Mouse (Mus musculus) gonadal fat pad, adult 2 months (tissue): ENCODE measurements around the gene Tbcc. TPM values are rescaled to one million over a fixed set of nuclear protein-coding genes. Genes with fewer than 3 reads are reported as not detected.

Source experiments
- DNase-seq: peaks from one replicate; pipeline ENCODE4 v3.0.0-alpha.2; 2012; ENCODE audit warnings: low read depth
- polyA plus RNA-seq: library from polyadenylated mRNA; depleted of rRNA; stranded (reverse); fragments of >200 nt; gene quantifications from 2 replicates; pipeline ENCODE4 v1.2.3, GENCODE M21; 2012; rRNA removed

The Tbcc gene
- polyA plus RNA-seq, 1 experiment, result 29.6 TPM

DNA sequence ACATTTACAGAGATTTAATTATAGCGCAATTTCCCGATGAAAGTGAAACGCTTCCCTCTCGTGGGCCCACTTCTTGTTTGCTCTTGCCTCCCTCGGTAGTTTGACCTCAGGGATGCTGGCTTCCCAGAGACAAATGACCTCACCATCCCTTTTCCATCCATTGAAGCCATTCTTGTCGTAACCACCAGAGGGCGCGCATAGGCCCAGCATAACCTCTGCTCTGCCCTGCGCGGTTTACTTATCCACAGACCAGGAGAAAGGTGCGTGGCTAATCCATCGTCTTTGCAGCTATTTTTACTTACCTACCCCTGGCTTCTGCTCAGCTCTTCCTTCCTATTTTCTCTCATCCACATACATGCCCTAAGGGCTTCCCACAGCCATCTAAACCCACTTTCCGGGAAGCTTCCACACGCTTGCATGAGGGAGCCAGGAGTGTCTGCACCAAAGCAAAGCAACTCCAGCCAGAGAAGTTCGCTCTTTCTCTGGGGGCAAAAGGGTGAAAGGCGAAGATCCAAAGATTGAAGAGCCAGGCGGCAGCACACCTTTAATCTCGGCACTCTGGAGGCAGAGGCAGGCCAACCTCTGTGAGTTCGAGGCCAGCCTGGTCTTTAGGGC lies 13.5 kb downstream of the Tbcc start:
- DNase-seq, result no peak

DNA sequence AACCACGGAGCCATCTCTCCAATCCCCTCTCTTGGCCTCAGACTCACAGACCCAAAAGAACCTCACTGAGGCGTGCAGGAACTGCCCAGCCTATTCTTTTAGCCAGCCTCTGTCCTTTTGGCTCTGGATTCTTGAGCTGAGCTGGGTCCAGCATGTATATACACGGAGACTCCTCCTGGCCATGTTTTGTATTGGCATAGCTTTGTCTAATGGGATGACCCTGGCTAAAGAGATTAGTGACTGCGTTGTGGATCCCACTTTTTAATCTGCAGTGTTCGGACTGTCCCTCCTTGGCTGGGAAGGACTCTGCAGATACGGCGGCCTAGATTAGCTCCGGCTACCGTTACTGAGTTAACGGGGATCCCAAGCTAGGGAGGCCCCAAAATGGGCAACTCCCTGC lies 19.7 kb downstream of the Tbcc start, which contains the start of gene Prph2:
TSS of gene Prph2 (plus strand) at position 274 of the 400 bp plus-strand sequence.
- no peak for DNase-seq

DNA sequence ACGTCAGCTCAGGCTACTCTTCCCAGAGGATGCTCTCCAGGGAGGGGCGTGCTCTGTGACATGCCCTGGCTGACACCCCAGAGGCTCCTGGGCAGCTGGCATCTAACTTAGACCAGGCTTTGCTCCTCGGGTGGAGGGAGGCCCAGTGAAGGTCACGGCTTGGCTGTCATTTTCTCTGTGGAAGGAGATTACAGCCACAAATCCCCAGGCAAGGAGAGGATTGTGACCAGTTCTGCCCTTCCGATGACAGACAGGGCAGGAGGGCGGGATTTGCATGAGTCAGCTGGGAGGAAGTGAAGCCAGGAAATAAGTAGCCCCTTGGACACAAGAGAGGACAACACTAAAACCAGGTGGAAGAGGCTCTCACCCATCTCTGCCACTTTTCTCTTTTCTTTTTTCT lies 21.8 kb downstream of the Tbcc start:
- DNase-seq, result no peak

DNA sequence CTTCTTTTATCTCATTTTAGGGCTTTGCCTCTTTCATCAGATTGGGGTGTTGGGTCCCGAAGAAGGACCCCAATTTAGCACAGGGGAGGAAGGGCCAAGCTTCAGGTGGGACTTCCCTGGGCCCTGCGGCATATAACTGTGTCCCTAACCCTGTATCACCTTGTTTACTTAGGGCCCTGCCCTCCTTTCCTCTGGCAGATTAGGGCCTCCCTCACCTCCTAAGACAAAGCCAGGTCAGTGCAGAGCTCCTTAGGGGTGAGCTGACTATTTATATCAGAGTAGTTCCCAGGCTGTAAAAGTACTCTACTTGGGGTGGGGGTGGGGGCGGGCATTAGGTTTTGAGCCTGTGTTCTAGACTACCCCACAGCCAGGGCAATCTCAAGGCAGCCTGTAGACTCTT lies 24.6 kb downstream of the Tbcc start:
- DNase-seq, result no peak

DNA sequence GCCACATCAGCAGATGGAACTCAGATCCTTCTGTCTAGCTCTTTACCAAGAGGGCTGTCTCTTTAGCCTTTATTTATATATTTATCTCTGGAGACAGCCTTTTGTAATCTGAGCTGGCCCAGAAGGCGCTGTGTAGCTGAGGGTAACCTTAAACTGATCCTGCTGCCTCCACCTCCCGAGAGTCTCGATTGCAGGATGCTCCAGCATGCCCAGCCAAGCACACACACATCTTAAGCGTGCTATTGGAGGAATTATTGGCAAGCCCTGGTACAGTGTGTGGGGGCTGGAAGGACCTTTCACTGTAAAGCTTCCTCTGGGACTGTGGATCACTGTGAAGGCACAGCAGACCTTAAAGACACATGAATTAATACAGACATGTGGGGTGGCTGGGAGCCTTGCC lies 28.5 kb downstream of the Tbcc start:
- no peak for DNase-seq

DNA sequence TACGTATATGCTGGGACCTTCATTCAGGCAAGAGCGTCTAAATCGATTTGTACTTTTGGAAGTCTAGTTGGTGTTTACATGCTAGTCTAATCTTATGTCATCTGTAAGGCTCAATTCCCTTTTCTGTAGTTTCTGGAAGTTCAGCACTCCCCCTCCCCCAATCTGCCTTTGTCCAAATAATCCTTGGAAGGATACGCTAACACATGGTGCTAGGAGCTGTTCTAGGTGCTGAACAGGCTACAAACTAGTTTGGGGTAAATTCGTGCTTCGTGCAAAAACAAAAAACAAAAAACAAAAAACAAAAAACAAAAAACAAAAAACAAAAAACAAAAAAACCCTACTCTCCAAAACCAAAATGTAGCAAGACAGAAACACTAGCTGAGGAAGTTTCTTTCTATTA lies 30.4 kb downstream of the Tbcc start:
- DNase-seq, result no peak

DNA sequence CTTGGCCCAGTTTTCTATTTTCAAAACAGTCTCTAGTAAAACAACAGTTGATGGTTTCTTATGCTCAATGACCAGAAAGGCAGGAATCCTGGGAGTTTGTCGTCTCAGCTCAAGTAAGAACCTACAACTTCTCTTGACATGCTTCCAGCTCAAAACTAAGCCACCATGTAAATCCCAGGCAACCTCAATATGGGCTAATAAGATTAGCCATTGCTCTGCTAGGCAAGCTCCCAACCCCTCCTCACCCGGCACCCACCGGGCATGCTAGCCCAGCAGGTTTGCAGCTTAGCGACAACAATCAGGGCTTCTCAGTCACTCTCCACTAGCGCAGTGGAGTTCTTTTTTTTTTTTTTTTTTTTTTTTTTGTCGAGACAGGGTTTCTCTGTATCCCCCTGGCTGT lies 35.7 kb downstream of the Tbcc start:
- DNase-seq, result no peak

DNA sequence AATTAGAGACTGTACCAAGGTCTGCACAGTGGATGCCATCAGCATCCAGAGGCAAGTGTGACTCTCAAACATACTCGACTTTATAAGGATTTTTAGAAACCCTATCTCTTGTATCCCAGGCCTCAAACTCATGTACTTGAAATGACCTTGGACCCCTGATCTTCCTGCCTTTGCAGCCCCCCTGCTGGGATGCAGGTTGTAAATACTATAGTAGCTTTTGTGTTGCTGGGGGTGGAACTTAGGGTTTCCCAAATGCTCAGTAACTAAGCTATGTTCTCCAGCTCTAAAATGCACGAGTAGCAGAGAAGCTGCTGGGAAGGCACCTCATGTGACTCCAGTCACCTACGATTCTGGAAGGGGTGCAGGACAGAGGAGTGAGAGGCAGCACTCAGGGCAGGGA lies 36.5 kb downstream of the Tbcc start:
- DNase-seq, result no peak

DNA sequence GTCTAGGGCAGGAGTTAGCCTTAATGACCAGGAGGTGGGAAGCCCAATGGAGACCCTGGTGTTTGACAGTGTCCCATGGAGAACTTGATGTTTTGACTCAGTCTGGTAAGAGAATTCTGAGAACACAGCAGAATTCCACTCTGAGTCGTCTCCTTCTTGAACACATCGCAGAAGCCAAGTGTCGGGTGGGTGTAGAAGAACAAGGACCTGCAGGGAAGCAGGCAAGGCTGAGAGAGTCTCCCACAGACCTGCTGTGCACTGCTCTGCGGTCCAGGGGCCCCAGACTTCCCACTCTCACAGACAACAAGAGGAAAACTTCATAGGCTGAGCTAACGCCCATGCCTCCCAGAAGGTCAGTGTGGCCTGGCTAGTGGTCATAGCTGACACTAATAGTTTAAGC lies 37.3 kb downstream of the Tbcc start:
- no peak for DNase-seq

DNA sequence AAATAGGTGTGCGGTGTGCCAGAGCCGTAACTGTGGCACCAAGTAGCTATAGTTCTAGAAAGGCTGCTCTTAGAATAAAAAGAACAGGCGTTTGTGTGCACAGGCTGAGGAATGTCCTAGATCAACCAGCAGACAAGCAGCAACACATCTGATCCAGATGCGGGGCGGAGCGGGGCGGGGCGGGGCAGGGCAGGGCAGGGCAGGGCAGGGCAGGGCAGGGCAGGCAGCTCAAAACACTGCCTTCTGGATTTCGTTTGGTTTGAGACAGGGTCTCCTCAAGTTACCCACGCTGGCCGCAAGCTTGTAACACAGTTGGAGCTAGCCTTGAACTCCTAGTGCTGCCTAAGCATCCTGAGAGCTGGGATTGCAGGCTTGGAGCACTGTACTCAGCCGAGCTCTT lies 38.8 kb downstream of the Tbcc start:
- no peak for DNase-seq

DNA sequence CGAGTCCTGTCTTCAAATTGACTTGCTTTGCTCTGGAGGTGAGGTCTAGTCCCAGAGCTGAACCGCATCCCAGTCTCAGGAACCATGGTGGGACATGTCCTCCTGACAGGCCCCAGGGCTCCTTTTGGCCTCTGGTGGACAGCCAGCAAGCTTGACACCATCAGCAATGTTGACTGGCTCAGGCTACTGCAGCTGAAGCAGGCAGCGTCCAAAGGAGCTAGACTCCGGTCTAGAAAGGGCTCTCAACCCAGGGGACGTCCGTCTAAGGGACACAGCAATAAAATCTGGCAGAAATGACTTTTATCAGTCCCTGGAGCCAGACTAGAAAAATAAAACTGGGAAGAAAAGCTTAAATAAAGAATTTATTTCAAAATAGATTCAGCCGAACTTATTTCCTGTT lies 39.4 kb downstream of the Tbcc start:
- DNase-seq, result no peak

DNA sequence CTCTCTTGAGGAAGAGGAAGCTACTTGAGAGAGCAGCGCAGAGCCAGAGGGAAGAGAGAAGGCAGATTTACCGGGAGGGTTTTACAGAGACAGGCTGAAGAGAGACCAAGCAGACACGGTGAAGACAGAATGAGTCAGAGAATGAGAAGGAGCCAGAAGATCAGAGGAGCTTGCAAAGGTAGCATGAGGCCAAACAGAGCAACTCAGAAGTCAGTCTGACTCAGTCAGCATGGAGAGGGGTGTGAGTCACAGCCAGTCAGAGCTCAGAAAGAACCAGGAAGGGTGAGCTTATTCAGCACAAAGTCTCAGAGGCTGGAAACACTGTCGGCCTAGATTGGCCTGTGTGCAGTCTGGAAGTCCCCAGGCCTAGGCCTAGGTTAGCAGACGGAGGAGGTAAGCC lies 42.5 kb downstream of the Tbcc start:
- no peak for DNase-seq

DNA sequence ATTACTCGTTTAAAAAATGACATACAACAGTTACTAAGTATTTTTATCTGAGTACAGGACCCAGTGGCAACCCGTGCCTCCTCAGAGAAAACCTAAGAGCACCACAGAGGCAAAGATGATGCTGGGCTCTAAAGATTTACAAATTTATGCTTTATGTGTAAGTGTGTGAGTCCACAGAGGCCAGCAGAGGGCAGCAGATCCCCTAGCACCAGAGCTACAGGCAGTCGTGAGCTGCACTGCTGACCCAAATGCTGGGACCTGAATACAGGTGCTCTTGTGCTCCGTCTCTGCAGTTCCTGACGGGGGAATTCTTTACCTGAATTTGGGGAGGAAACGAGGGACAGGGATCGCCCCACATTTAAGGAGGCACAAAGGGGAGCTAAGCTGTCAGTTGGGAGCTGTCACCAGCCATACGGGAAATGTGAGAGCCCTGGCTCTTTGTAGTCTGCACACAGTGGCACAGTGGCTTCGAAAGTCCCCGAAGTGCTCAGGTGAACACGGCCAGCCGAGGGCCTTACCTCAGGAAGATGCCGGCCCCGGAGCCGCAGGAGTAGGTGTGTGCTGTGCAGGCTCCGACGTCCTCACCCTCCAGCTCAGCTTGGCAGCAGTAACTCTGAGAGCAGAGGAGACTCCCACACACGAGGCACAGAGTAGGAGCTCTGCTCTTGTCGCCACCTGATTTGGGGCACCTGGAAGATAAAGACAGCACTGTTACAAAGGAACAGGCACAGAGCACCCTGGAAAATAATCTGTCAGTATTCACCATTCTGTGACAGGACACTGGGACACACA lies 43.3 kb downstream of the Tbcc start:
- DNase-seq, result no peak

DNA sequence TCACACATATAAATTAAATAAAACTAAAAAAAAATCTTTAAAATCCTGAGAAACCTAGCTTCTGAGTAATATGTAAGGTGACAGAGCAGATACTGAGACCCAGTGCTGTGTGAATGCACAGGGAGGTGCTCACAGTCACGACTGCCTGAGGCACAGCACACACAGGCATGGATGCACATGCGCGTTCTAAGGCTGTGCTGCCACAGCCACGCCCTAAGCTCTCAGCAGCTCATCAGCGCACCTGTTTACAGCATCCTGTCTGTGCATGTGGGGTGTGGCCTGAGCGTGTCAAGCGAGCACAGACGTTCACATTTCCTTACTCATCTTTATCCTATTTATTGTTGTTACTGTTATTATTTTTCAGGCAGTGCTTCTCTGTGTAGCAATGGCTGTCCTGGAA lies 50.0 kb downstream of the Tbcc start:
- DNase-seq, result no peak

Other genes with a start within 250 kb of the Tbcc start
- 20.2 and 20.7 TPM in 2 replicates for gene Klc4, start 244.7 kb upstream of the Tbcc start, polyA plus RNA-seq
- 60.3 and 67.8 TPM in 2 replicates for gene Mrpl2, start 244.5 kb upstream of the Tbcc start, polyA plus RNA-seq
- gene Cul7, start 240.3 kb upstream of the Tbcc start, polyA plus RNA-seq, result 42.4 and 51.2 TPM in 2 replicates
- gene Rrp36, start 216.3 kb upstream of the Tbcc start, polyA plus RNA-seq, result 32.6 and 33.5 TPM in 2 replicates
- 82.6 and 97.0 TPM in 2 replicates for gene Mea1, start 211.9 kb upstream of the Tbcc start, polyA plus RNA-seq
- gene Klhdc3, start 209.8 kb upstream of the Tbcc start, polyA plus RNA-seq, result 82.4 and 83.9 TPM in 2 replicates
- 44.3 and 44.5 TPM in 2 replicates for gene Ppp2r5d, start 185.6 kb upstream of the Tbcc start, polyA plus RNA-seq
- 39.0 and 42.4 TPM in 2 replicates for gene Pex6, start 179.2 kb upstream of the Tbcc start, polyA plus RNA-seq
- 12.3 and 16.7 TPM in 2 replicates for gene Gnmt, start 161.5 kb upstream of the Tbcc start, polyA plus RNA-seq
- 59.9 and 60.0 TPM in 2 replicates for gene Cnpy3, start 138.5 kb upstream of the Tbcc start, polyA plus RNA-seq
- gene Ptcra, start 127.0 kb upstream of the Tbcc start, polyA plus RNA-seq, result not detected in 2 replicates
- gene 2310039H08Rik, start 118.0 kb upstream of the Tbcc start, polyA plus RNA-seq, result 177 and 185 TPM in 2 replicates
- gene Rpl7l1, start 108.0 kb upstream of the Tbcc start, polyA plus RNA-seq, result 21.7 and 27.0 TPM in 2 replicates
- 7.5 and 18.0 TPM in 2 replicates for gene Bicral, start 32.2 kb upstream of the Tbcc start, polyA plus RNA-seq
- not detected in 2 replicates for gene Prph2, start 19.8 kb downstream of the Tbcc start, polyA plus RNA-seq
- 31.2 and 33.3 TPM in 2 replicates for gene Ubr2, start 119.9 kb downstream of the Tbcc start, polyA plus RNA-seq